Mouse (Mus musculus): ENCODE measurements around the gene Sgpp1.

Sgpp1 gene

GRCm38 (mm10) chr12:75735246-75736200 lies at the start of gene Sgpp1:
TSS of gene Sgpp1 (minus strand) at chr12:75735729.
- DNase-seq: peak; percentile 85

- DNase-seq: no peak
These were observed 48.8 kb upstream of the Sgpp1 start for GRCm38 (mm10) chr12:75784271-75784751.

- no peak for DNase-seq
These were observed 46.5 kb upstream of the Sgpp1 start for GRCm38 (mm10) chr12:75781995-75782394.

- no peak for DNase-seq
These were observed 45.9 kb upstream of the Sgpp1 start for GRCm38 (mm10) chr12:75781445-75781844.

GRCm38 (mm10) chr12:75772424-75773034 lies 37.0 kb upstream of the Sgpp1 start:
- peak; percentile 42 for DNase-seq

- no peak for DNase-seq
These were observed 35.9 kb upstream of the Sgpp1 start for GRCm38 (mm10) chr12:75771410-75771809.

- no peak for DNase-seq
These were observed 31.4 kb upstream of the Sgpp1 start for GRCm38 (mm10) chr12:75766885-75767317.

GRCm38 (mm10) chr12:75766395-75766794 lies 30.9 kb upstream of the Sgpp1 start:
- no peak for DNase-seq

GRCm38 (mm10) chr12:75765751-75766150 lies 30.2 kb upstream of the Sgpp1 start:
- peak; percentile 47 for DNase-seq

- no peak for DNase-seq
These were observed 20.9 kb upstream of the Sgpp1 start for GRCm38 (mm10) chr12:75756387-75756786.

- no peak for DNase-seq
These were observed 18.2 kb upstream of the Sgpp1 start for GRCm38 (mm10) chr12:75753730-75754129.

- DNase-seq: no peak
These were observed 16.5 kb upstream of the Sgpp1 start for GRCm38 (mm10) chr12:75752077-75752476.

- DNase-seq: no peak
These were observed 13.0 kb upstream of the Sgpp1 start for GRCm38 (mm10) chr12:75748574-75748973.

- DNase-seq: peak; percentile 53
These were observed 10.3 kb upstream of the Sgpp1 start for GRCm38 (mm10) chr12:75745697-75746290.

- no peak for DNase-seq
These were observed 6.6 kb upstream of the Sgpp1 start for GRCm38 (mm10) chr12:75742101-75742500.

GRCm38 (mm10) chr12:75741273-75741672 lies 5.7 kb upstream of the Sgpp1 start:
- no peak for DNase-seq

GRCm38 (mm10) chr12:75740451-75740850 lies 4.9 kb upstream of the Sgpp1 start:
- no peak for DNase-seq

- DNase-seq: no peak
These were observed 4.1 kb upstream of the Sgpp1 start for GRCm38 (mm10) chr12:75739611-75740010.

GRCm38 (mm10) chr12:75736296-75736695 lies 767 bp upstream of the Sgpp1 start:
- no peak for DNase-seq

GRCm38 (mm10) chr12:75734891-75735245 lies 661 bp downstream of the Sgpp1 start:
- DNase-seq: peak; percentile 34

- DNase-seq: no peak
These were observed 1.4 kb downstream of the Sgpp1 start for GRCm38 (mm10) chr12:75734167-75734566.

- no peak for DNase-seq
These were observed 2.0 kb downstream of the Sgpp1 start for GRCm38 (mm10) chr12:75733331-75734070.

- DNase-seq: no peak
These were observed 3.5 kb downstream of the Sgpp1 start for GRCm38 (mm10) chr12:75731927-75732443.
